Mouse (Mus musculus) G1E (cell line): ENCODE results near the gene Ppp1r37.

Experiments
- CTCF ChIP-seq: IDR thresholded peaks from 2 replicates; pipeline ENCODE4 v1.5.1; 2012; ENCODE audit warnings: low read depth, low read length, inconsistent platforms, mixed read lengths
- GATA1 ChIP-seq: IDR thresholded peaks from 2 replicates; pipeline ENCODE4 v1.6.1; 2012; ENCODE audit warnings: borderline replicate concordance, low read length, inconsistent platforms, mixed read lengths

DNA sequence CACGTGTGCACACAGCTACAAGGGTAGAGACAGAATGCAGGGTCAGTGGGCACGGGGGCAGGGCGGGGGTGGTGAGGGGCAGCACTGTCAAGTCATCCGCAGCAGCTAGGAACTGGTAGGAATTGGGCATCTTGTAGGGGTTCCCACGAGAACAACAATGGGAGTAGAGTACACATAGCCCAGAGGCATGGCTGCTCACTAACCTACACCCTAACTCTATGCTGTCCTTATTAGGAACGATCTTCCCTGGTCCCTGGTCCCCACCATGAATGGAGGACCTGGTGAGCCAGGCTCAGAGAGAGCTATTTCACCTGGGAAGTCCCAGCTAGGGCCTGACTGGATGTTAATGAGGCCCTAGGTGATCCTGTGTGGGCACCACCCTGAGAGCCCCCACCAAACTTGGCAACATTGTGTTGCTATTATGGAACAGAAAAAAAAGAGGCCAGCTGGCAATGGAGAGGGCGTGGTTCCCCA lies 21.2 kb downstream of the Ppp1r37 start:
- TF ChIP-seq GATA1 (no peak), CTCF (no peak)
